Mouse (Mus musculus) adipocyte (in vitro differentiated cells): Measurements from ENCODE around the gene Gnat2.

Experiments
- DNase-seq: peaks from one replicate; pipeline ENCODE4 v3.0.0-alpha.2; 2016; ENCODE audit warnings: low spot score

The Gnat2 gene

GRCm38 (mm10) chr3:108092536-108093115 is at the start of gene Gnat2:
Gene Gnat2, plus strand, starts transcription at chr3:108092789.
- no peak for DNase-seq

- DNase-seq = no peak
Measured at GRCm38 (mm10) chr3:108044394-108045140, 48.0 kb upstream of the Gnat2 start, which contains the start of gene Gstm4. Gene Gstm4, minus strand, starts transcription at chr3:108044894.

GRCm38 (mm10) chr3:108046944-108047655 is 45.5 kb upstream of the Gnat2 start:
- DNase-seq = no peak

GRCm38 (mm10) chr3:108048306-108048705 is 44.3 kb upstream of the Gnat2 start:
- DNase-seq = no peak

GRCm38 (mm10) chr3:108050493-108050892 is 42.1 kb upstream of the Gnat2 start:
- DNase-seq = no peak

GRCm38 (mm10) chr3:108061420-108061819 is 31.2 kb upstream of the Gnat2 start:
- peak; percentile 74 for DNase-seq

GRCm38 (mm10) chr3:108062648-108063047 is 29.9 kb upstream of the Gnat2 start:
- no peak for DNase-seq

- DNase-seq = no peak
Measured at GRCm38 (mm10) chr3:108064672-108065071, 27.9 kb upstream of the Gnat2 start.

GRCm38 (mm10) chr3:108065551-108065950 is 27.0 kb upstream of the Gnat2 start:
- no peak for DNase-seq

GRCm38 (mm10) chr3:108067370-108067934 is 25.1 kb upstream of the Gnat2 start:
- no peak for DNase-seq

- no peak for DNase-seq
Measured at GRCm38 (mm10) chr3:108068826-108069225, 23.8 kb upstream of the Gnat2 start.

- no peak for DNase-seq
Measured at GRCm38 (mm10) chr3:108069231-108069870, 23.2 kb upstream of the Gnat2 start.

- peak; percentile 63 for DNase-seq
Measured at GRCm38 (mm10) chr3:108070295-108071293, 22.0 kb upstream of the Gnat2 start.

GRCm38 (mm10) chr3:108072983-108073569 is 19.5 kb upstream of the Gnat2 start:
- no peak for DNase-seq

GRCm38 (mm10) chr3:108076836-108077235 is 15.8 kb upstream of the Gnat2 start:
- no peak for DNase-seq

- peak; percentile 69 for DNase-seq
Measured at GRCm38 (mm10) chr3:108081681-108082080, 10.9 kb upstream of the Gnat2 start.

GRCm38 (mm10) chr3:108082251-108082875 is 10.2 kb upstream of the Gnat2 start:
- peak; percentile 73 for DNase-seq

- no peak for DNase-seq
Measured at GRCm38 (mm10) chr3:108083161-108083560, 9.4 kb upstream of the Gnat2 start.

GRCm38 (mm10) chr3:108083904-108084407 is 8.6 kb upstream of the Gnat2 start:
- DNase-seq = no peak

GRCm38 (mm10) chr3:108084767-108085270 is 7.8 kb upstream of the Gnat2 start:
- no peak for DNase-seq
